Mouse (Mus musculus) small intestine, adult 2 months (tissue): ENCODE measurements around the gene Pdik1l.

Experiments used
- CTCF ChIP-seq: fragments of 200-500 bp; IDR thresholded peaks from 2 replicates; pipeline ENCODE4 v1.5.1; 2012; ENCODE audit warnings: low read depth, mild to moderate bottlenecking, control low read depth, inconsistent platforms, low read length, moderate library complexity, mixed read lengths; ENCODE audit not compliant: insufficient replicate concordance, insufficient read length; ENCODE audit errors: extremely low read depth
- POLR2A ChIP-seq: fragments of 200-500 bp; IDR thresholded peaks from 2 replicates; pipeline ENCODE4 v1.6.1; 2012; ENCODE audit warnings: low read depth, mild to moderate bottlenecking, control low read depth, inconsistent platforms, low read length, moderate library complexity

DNA sequence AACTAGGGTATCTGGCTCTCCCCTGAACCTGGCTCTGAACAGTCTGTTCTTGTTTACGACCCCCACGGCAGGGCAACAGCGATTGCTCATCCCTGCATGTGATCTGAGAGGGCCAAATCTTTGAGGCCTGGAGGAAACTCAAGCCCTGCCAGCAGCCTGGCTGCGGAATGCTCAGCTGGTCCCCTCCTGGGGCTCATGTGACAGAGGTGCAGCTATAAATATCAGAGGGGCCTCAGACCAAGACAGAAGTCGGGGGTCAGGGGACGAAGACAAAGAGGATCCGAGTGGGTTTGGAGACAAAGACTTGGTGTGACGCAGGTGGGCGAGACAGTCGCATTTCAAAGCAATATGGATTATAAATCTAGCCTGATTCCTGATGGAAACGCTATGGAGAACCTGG is 27.2 kb upstream of the Pdik1l start, which contains the start of gene Trim63:
- TF ChIP-seq CTCF (no peak), POLR2A (no peak)
